Mouse (Mus musculus): ENCODE measurements around the gene Nol11. TPM values are rescaled to one million over a fixed set of nuclear protein-coding genes. Genes with fewer than 3 reads are reported as not detected.
A peak's percentile ranks its signal among the peaks of the same experiment; 100 is the strongest.

The Nol11 gene
- total RNA-seq (2012; rRNA removed) (62.1 and 76.5 TPM in 2 replicates), total RNA-seq (2014; rRNA removed) (172 and 191 TPM in 2 replicates), polyA plus RNA-seq (2012; ENCODE audit: insufficient read length, low read depth) (89.3 and 109 TPM in 2 replicates)

DNA sequence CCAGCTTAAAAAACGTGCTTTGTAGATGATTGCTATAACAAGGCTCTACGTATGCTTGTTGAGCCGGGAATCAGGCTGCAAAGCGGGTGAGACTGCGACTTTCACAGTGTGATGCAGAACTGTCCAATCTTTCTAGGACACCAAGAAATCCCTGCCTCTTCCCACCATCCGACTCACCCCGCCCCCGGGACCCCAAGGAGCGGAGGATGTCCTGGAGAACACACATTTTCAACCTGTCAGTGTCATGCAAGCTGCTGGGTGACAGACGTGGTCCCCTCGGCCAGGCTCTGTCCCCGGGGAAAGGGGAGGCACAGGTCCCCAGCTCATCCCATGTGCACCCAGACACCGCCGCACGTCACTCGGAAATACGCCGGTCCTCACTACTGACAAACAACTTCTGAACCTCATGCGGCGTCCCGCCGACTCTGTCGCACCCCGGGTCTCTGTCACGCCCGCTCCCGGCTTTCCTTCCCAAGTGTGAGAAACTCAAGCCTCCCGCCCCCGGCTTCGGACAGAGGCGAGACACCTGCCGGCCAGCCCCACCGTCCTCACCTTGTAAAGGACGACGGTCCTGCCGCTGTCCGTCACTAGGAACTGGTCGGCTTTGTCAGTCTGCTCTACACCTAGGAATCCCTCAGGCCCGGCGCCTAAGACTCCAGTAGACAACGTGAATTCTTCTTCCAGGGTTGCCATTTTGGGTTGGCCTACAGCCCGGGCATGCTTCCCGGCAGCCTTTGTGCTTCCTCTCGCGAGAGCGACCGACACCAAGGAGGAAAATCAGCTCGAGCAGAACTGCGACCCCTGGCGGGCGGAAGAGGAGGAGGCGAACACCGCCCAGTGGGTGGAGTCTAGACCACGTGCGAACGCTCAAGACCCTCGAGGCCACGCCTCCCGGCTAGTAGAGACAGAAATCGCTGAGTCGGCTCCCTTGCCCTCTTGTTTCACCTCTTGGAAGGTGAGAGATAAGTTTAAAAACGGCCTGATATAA, at the start of gene Nol11:
Gene Nol11, minus strand, starts transcription at position 817 of the 988 bp plus-strand sequence.
- Histone ChIP-seq H3K4me1 (ENCODE audit: control insufficient read depth in 1 of 2, insufficient read depth in 2 of 2) (peaks cover 3 to 13% of the 10 kb centered on the region in 2 experiments; a peak in 2 of 4 replicates), H3K36me3 (replicated peaks in 1 of 2; ENCODE audit: control insufficient read depth in 1 of 2, insufficient read depth in 1 of 2, low read length in 1 of 2) (peaks cover 19 to 35% of the 10 kb centered on the region in 2 experiments), H3K9me3 (replicated peaks; ENCODE audit: low read length) (no peaks in the 10 kb centered on the region), H3K79me2 (replicated peaks; ENCODE audit: control insufficient read depth, extremely low read depth, insufficient read depth, poor library complexity, severe bottlenecking) (peaks cover 27% of the 10 kb centered on the region), H3K4me3 (replicated peaks in 1 of 3; ENCODE audit: low read depth in 2 of 3, low read length in 2 of 3, poor library complexity in 1 of 3) (peak within 1 kb of the TSS; percentile 61 to 89 (median 81)), H3K4me2 (ENCODE audit: insufficient read depth, low read depth, poor library complexity, severe bottlenecking) (peak within 1 kb of the TSS; percentile 73), H3K27ac (ENCODE audit: insufficient read depth, low read depth) (peak within 1 kb of the TSS; percentile 7; the same call in 1 of the 2 replicates), H3K27me3 (replicated peaks) (no peaks in the 10 kb centered on the region), H3K9ac (ENCODE audit: insufficient read depth, low read depth) (peak within 1 kb of the TSS; percentile 84)
- dilution Hi-C loops (cut with MboI; ENCODE audit: extremely low pct_ligation_motif_present, extremely low pct_unique_long_range_greater_than_20kb, low sequenced_read_pairs) (no loop called here), in situ Hi-C loops (cut with MboI; ENCODE audit: low pct_ligation_motif_present, low pct_unique_long_range_greater_than_20kb, low sequenced_read_pairs) (no loop called here)
- peak; percentile 100 for DNase-seq (ENCODE audit: extremely low read depth)
- TF ChIP-seq NRF1 (IDR thresholded peaks at IDR 0.05; ENCODE audit: low read depth, low read length) (peak; percentile 60), MAX (IDR thresholded peaks at IDR 0.05; ENCODE audit: low read length) (peak; percentile 98), EP300 (IDR thresholded peaks at IDR 0.05; ENCODE audit: low read length) (no peak), ZC3H11A (IDR thresholded peaks at IDR 0.05; ENCODE audit: low read depth, low read length) (no peak), USF1 (IDR thresholded peaks at IDR 0.05; ENCODE audit: low read depth, low read length) (peak; percentile 87), CHD1 (IDR thresholded peaks at IDR 0.05; ENCODE audit: low read depth, low read length) (no peak), SMC3 (IDR thresholded peaks at IDR 0.05; ENCODE audit: low read depth, low read length) (no peak), NELFE (IDR thresholded peaks at IDR 0.05; ENCODE audit: low read depth, low read length) (peak; percentile 97), PAX5 (IDR thresholded peaks at IDR 0.05; ENCODE audit: low read length) (no peak), CHD2 (IDR thresholded peaks at IDR 0.05; ENCODE audit: low read length) (peak; percentile 100), TBP (conservative IDR thresholded peaks at IDR 0.05; ENCODE audit: low read depth, low read length) (peak; percentile 90), HCFC1 (IDR thresholded peaks at IDR 0.05; ENCODE audit: low read depth, low read length) (peak; percentile 91), SIN3A (IDR thresholded peaks at IDR 0.05; ENCODE audit: low read length) (peak; percentile 93), ZKSCAN1 (IDR thresholded peaks at IDR 0.05; ENCODE audit: borderline replicate concordance, low read depth, low read length) (no peak), CTCF (conservative IDR thresholded peaks at IDR 0.05 in 1 of 2, IDR thresholded peaks at IDR 0.05 in 1 of 2; ENCODE audit: low read depth in 2 of 2, low read length in 2 of 2) (peak; percentile 84 to 94), RAD21 (IDR thresholded peaks at IDR 0.05; ENCODE audit: low read depth, low read length) (no peak; the same call in 1 of the 2 replicates), MAZ (IDR thresholded peaks at IDR 0.05; ENCODE audit: low read depth, low read length) (no peak), GABPA (IDR thresholded peaks at IDR 0.05; ENCODE audit: insufficient replicate concordance, low read depth, low read length) (no peak; the same call in 1 of the 2 replicates), USF2 (conservative IDR thresholded peaks at IDR 0.05; ENCODE audit: low read depth, low read length) (peak; percentile 72), ELF1 (IDR thresholded peaks at IDR 0.05; ENCODE audit: low read depth, low read length) (peak; percentile 93), BHLHE40 (IDR thresholded peaks at IDR 0.05; ENCODE audit: low read depth, low read length) (peak; percentile 84), ZNF384 (IDR thresholded peaks at IDR 0.05; ENCODE audit: low read depth, low read length) (no peak), ZMIZ1 (IDR thresholded peaks at IDR 0.05; ENCODE audit: low read depth, low read length) (peak; percentile 92), MXI1 (IDR thresholded peaks at IDR 0.05; ENCODE audit: low read depth, low read length) (peak; percentile 97), IRF4 (IDR thresholded peaks at IDR 0.05; ENCODE audit: low read depth, low read length) (peak; percentile 69; the same call in 1 of the 2 replicates), ETS1 (conservative IDR thresholded peaks at IDR 0.05; ENCODE audit: low read depth, low read length) (peak; percentile 59), POLR2A (IDR thresholded peaks at IDR 0.05; ENCODE audit: low read depth, low read length) (peak; percentile 99), MEF2A (IDR thresholded peaks at IDR 0.05; ENCODE audit: borderline replicate concordance, low read depth, low read length) (peak; percentile 75; the same call in 1 of the 2 replicates), POLR2AphosphoS2 (IDR thresholded peaks at IDR 0.05; ENCODE audit: low read depth, low read length) (peak; percentile 78; the same call in 1 of the 2 replicates), JUN (IDR thresholded peaks at IDR 0.05; ENCODE audit: insufficient read depth, low read depth, low read length) (no peak), KAT2A (IDR thresholded peaks at IDR 0.05; ENCODE audit: insufficient replicate concordance, low read length) (peak; percentile 92), MYC (IDR thresholded peaks at IDR 0.05; ENCODE audit: low read depth, low read length) (peak; percentile 99), TCF12 (IDR thresholded peaks at IDR 0.05; ENCODE audit: low read depth, low read length) (peak; percentile 92), MAFK (IDR thresholded peaks at IDR 0.05; ENCODE audit: insufficient replicate concordance, low read length) (peak; percentile 100), UBTF (IDR thresholded peaks at IDR 0.05; ENCODE audit: low read depth, low read length) (peak; percentile 60; the same call in 1 of the 2 replicates), RCOR1 (conservative IDR thresholded peaks at IDR 0.05; ENCODE audit: low read depth, low read length) (no peak), JUND (conservative IDR thresholded peaks at IDR 0.05; ENCODE audit: low read depth, low read length) (no peak)
